Mouse (Mus musculus) limb, embryonic 15.5 days (tissue): Measurements from ENCODE around the gene Phldb2. TPM values are rescaled to one million over a fixed set of nuclear protein-coding genes. Genes with fewer than 3 reads are reported as not detected.

Experiments
- ATAC-seq: fragments of 200-750 bp; cut with Nextera tagmentation; 2 replicates; pipeline ENCODE4 v1.8.0; 2017; ENCODE audit warnings: low read depth, moderate TSS enrichment; ENCODE audit not compliant: insufficient number of reproducible peaks, low FRiP score, low TSS enrichment
- H3K27ac ChIP-seq: fragments of 300-500 bp; sonication (generic); 2 replicates; pipeline ENCODE4 v1.5.1; 2015; ENCODE audit warnings: moderate library complexity, mild to moderate bottlenecking, inconsistent platforms
- H3K27me3 ChIP-seq: fragments of 300-500 bp; sonication (generic); 2 replicates; pipeline ENCODE4 v1.6.1; 2015; ENCODE audit warnings: inconsistent platforms
- H3K36me3 ChIP-seq: fragments of 300-500 bp; sonication (generic); 2 replicates; pipeline ENCODE4 v1.6.1; 2015; ENCODE audit warnings: inconsistent platforms
- H3K4me1 ChIP-seq: fragments of 300-500 bp; sonication (generic); 2 replicates; pipeline ENCODE4 v1.6.1; 2015; ENCODE audit warnings: inconsistent platforms
- H3K4me2 ChIP-seq: fragments of 300-500 bp; sonication (generic); 2 replicates; pipeline ENCODE4 v1.6.1; 2015; ENCODE audit warnings: mild to moderate bottlenecking, inconsistent platforms
- H3K4me3 ChIP-seq: fragments of 300-500 bp; sonication (generic); 2 replicates; pipeline ENCODE4 v1.5.1; 2015; ENCODE audit warnings: mild to moderate bottlenecking, inconsistent platforms
- H3K9ac ChIP-seq: fragments of 300-500 bp; sonication (generic); 2 replicates; pipeline ENCODE4 v1.6.1; 2015; ENCODE audit warnings: inconsistent platforms
- H3K9me3 ChIP-seq: fragments of 300-500 bp; sonication (generic); 2 replicates; pipeline ENCODE4 v1.6.1; 2016; ENCODE audit warnings: inconsistent platforms
- WGBS: fragments of 180-500 bp; shearing (Covaris S2); methylation state at CpG from one replicate; pipeline ENCODE4 v1.1.7; 2015; 5-methylcytosine and 5-hydroxymethylcytosine counted together
- polyA plus RNA-seq: library from polyadenylated mRNA; unstranded; fragments of >200 nt; fragmentation: Nextera tagmentation; extraction: Ambion mirVana; gene quantifications from 2 replicates; pipeline ENCODE4 v1.2.1, GENCODE M21; 2015

The Phldb2 gene
- polyA plus RNA-seq, 1 experiment from 2014 or later: 62.6 TPM

DNA sequence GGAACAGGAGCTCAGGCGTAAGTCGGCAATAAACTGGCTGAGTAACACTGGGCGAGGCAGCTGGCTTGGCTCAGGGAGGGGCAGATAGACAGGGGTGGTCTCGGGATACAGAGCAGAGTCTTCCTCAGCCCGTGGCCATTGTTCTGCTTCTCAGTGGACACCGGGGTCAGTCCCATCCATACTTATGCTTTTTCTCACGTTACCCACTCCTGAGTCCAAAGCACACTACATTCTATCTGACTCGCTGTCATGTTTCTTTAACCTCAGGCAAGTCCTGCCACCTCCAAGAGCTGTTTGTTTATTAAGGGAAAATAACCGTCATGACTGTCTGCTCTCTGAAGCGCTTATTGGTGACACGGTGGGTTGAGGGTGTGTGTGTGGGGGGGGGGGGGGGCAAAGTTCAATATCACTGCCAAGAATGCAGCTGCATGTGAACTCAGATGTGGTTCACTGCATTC lies 8.2 kb downstream of the Phldb2 start:
- ATAC-seq: no peak
- H3K9me3 ChIP-seq: no peaks in the 10 kb centered on the region
- no peaks in the 10 kb centered on the region for H3K36me3 ChIP-seq
- no peak overlapping the region for H3K4me3 ChIP-seq
- no peak overlapping the region for H3K4me2 ChIP-seq
- 44% methylated on average over 11 of the region's 11 CpGs for WGBS
- no peak overlapping the region for H3K9ac ChIP-seq
- no peaks in the 10 kb centered on the region for H3K27me3 ChIP-seq
- H3K27ac ChIP-seq: no peak overlapping the region
- H3K4me1 ChIP-seq: no peaks in the 10 kb centered on the region

DNA sequence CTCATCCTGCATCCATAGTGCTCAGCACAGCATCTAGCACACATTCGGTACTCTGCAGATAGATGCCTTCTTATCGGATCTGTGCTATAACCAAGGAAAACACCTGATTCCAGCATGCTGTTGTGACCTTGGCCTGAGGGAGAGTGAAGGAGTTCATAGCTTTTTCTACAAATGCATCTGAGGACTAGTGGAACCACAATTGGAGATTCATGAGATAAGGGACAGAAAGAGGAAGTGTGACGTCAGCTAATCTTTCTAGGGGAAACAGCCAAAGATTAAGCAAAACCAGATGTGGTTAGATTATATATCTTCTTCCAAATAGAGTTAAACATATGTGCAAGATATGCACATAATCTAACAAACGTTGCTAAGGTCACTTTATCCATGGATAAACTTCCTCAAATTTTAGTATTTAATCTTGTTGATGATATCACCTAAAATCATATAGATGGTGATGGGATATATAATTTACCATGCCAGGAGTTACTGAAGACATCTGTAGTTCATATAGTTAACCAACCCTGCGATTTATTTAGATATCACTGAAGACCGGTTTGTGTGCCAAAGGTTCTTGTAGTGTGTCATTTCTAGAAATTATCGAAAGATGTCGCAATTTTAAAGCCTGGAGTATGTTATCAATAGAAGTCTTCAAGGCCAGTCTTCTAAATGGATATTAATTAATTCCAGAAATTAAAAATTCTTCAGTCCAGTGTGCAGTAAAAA lies 11.1 kb downstream of the Phldb2 start:
- Histone ChIP-seq H3K36me3 (no peaks in the 10 kb centered on the region), H3K9ac (no peak overlapping the region), H3K4me2 (no peak overlapping the region), H3K4me1 (no peaks in the 10 kb centered on the region; the same call in 1 of the 2 replicates), H3K27me3 (no peaks in the 10 kb centered on the region), H3K9me3 (no peaks in the 10 kb centered on the region), H3K4me3 (no peak overlapping the region), H3K27ac (no peak overlapping the region)
- 64% methylated on average over 8 of the region's 8 CpGs for WGBS
- ATAC-seq: no peak

- no peak for ATAC-seq
- Histone ChIP-seq H3K4me1 (peaks cover 12% of the 10 kb centered on the region; the same call in 1 of the 2 replicates), H3K9me3 (no peaks in the 10 kb centered on the region), H3K4me3 (no peak overlapping the region), H3K27me3 (no peaks in the 10 kb centered on the region), H3K4me2 (no peak overlapping the region), H3K27ac (no peak overlapping the region), H3K9ac (no peak overlapping the region), H3K36me3 (no peaks in the 10 kb centered on the region)
- 65% methylated on average over 2 of the region's 2 CpGs for WGBS
Measured at GRCm38 (mm10) chr16:45940701-45941100, 12.7 kb downstream of the Phldb2 start.

DNA sequence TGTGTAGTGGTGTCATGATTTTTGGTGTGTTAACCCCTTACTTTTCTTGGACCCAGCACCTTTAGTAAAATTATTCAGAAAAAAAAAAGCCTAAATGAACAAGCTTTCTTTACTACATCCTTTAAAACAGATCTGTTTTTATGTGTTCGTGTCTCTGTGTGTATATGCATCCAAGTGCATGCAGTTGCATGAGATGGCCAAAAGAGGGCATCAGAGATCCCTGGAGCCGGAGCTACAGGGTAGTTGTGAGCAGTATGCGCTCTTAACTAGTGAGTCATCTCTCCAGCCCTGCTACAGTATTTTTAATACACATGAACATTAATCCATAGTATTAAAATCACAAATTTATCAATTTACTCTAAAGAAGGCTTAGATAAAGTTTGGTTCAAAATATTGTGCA lies 14.0 kb downstream of the Phldb2 start:
- no peak overlapping the region for H3K27ac ChIP-seq
- no peaks in the 10 kb centered on the region for H3K27me3 ChIP-seq
- ATAC-seq: no peak
- H3K4me3 ChIP-seq: no peak overlapping the region
- WGBS: 94% methylated on average over 3 of the region's 3 CpGs
- peaks cover 15% of the 10 kb centered on the region; the same call in 1 of the 2 replicates for H3K4me1 ChIP-seq
- no peaks in the 10 kb centered on the region for H3K36me3 ChIP-seq
- no peaks in the 10 kb centered on the region for H3K9me3 ChIP-seq
- H3K9ac ChIP-seq: no peak overlapping the region
- no peak overlapping the region for H3K4me2 ChIP-seq

GRCm38 (mm10) chr16:45937381-45937780 lies 16.0 kb downstream of the Phldb2 start:
- Histone ChIP-seq H3K27me3 (no peaks in the 10 kb centered on the region), H3K4me2 (no peak overlapping the region), H3K9ac (no peak overlapping the region), H3K27ac (peak overlapping the region; percentile 77; the same call in 1 of the 2 replicates), H3K4me1 (peaks cover 20% of the 10 kb centered on the region; the same call in 1 of the 2 replicates), H3K4me3 (no peak overlapping the region), H3K9me3 (no peaks in the 10 kb centered on the region), H3K36me3 (no peaks in the 10 kb centered on the region)
- no peak for ATAC-seq
- WGBS: 55% methylated on average over 2 of the region's 2 CpGs

GRCm38 (mm10) chr16:45936521-45936920 lies 16.9 kb downstream of the Phldb2 start:
- peak; percentile 43; the same call in 1 of the 2 replicates for ATAC-seq
- Histone ChIP-seq H3K27me3 (no peaks in the 10 kb centered on the region), H3K27ac (peak overlapping the region; percentile 77), H3K9ac (no peak overlapping the region), H3K4me1 (peaks cover 20% of the 10 kb centered on the region; the same call in 1 of the 2 replicates), H3K9me3 (no peaks in the 10 kb centered on the region), H3K36me3 (no peaks in the 10 kb centered on the region), H3K4me2 (no peak overlapping the region), H3K4me3 (no peak overlapping the region)
- WGBS: 31% methylated on average over 2 of the region's 2 CpGs

GRCm38 (mm10) chr16:45935956-45936483 lies 17.4 kb downstream of the Phldb2 start:
- ATAC-seq: no peak
- H3K27ac ChIP-seq: peak overlapping the region; percentile 77
- WGBS: 64% methylated on average over 3 of the region's 3 CpGs
- peaks cover 20% of the 10 kb centered on the region; the same call in 1 of the 2 replicates for H3K4me1 ChIP-seq
- no peaks in the 10 kb centered on the region for H3K9me3 ChIP-seq
- no peak overlapping the region for H3K4me3 ChIP-seq
- H3K9ac ChIP-seq: no peak overlapping the region
- no peaks in the 10 kb centered on the region for H3K27me3 ChIP-seq
- H3K4me2 ChIP-seq: no peak overlapping the region
- H3K36me3 ChIP-seq: no peaks in the 10 kb centered on the region

DNA sequence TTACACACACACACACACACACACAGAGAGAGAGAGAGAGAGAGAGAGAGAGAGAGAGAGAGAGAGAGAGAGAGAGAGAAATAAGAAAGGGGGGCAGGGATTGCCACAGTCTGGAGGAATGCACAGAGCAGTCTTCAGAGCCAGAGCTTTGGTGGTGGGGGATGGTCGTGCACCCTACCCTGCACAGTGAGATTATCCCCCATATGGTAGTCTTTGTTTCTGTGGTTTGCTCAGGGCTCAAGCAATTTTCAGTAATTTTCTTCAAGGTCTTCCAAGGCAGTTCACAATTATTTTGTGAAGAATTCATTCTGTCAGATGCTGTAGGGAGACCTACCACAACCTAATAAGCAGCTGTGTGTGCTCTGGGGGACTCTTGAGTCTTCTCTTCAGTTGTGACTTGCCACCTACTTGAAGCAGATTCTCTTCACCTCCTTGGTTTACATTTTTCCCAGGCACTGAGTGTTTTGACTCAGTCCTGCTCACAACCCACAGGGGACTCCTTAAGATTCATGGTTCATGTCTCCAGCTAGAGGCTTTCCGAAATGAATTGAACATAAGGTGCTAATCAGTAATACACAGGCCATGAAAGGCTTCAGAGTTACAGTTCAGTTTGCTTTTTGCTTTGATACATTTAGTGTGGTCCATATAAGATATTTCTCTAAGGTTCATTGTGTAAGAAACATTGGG lies 18.5 kb downstream of the Phldb2 start:
- WGBS: 29% methylated on average over 2 of the region's 2 CpGs
- H3K9ac ChIP-seq: no peak overlapping the region
- H3K27ac ChIP-seq: peak overlapping the region; percentile 50
- no peaks in the 10 kb centered on the region for H3K9me3 ChIP-seq
- H3K4me1 ChIP-seq: peaks cover 22% of the 10 kb centered on the region; the same call in 1 of the 2 replicates
- H3K27me3 ChIP-seq: no peaks in the 10 kb centered on the region
- no peak overlapping the region for H3K4me3 ChIP-seq
- H3K36me3 ChIP-seq: no peaks in the 10 kb centered on the region
- no peak overlapping the region for H3K4me2 ChIP-seq
- peak; percentile 74; the same call in 1 of the 2 replicates for ATAC-seq

DNA sequence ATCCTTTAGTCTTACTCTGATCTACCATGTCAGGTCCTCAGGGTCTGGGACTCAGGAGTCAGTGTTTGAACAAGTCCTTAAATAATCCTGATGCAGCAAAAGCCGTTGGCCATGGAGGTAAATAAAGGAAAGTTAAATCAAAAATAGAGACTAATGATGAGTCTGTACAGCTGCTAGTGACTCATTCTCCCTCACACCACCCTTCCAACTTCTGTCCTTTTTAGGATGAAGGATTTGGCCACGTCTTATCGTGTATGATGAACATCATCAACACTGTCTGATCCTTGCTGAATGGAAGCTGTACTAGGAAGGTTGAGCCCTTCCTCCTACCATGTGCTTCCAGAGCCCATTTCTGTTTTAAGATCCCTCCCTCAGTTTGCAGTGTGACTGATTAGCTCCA lies 23.1 kb downstream of the Phldb2 start:
- no peak overlapping the region for H3K4me3 ChIP-seq
- H3K4me1 ChIP-seq: peaks cover 11% of the 10 kb centered on the region; the same call in 1 of the 2 replicates
- no peak overlapping the region for H3K4me2 ChIP-seq
- H3K36me3 ChIP-seq: no peaks in the 10 kb centered on the region
- H3K9me3 ChIP-seq: no peaks in the 10 kb centered on the region
- H3K27ac ChIP-seq: peak overlapping the region; percentile 54; the same call in 1 of the 2 replicates
- no peak; the same call in 1 of the 2 replicates for ATAC-seq
- 80% methylated on average over 3 of the region's 3 CpGs for WGBS
- no peak overlapping the region for H3K9ac ChIP-seq
- no peaks in the 10 kb centered on the region for H3K27me3 ChIP-seq

- Histone ChIP-seq H3K27ac (no peak overlapping the region), H3K4me2 (no peak overlapping the region), H3K9me3 (no peaks in the 10 kb centered on the region), H3K9ac (no peak overlapping the region), H3K36me3 (no peaks in the 10 kb centered on the region), H3K27me3 (no peaks in the 10 kb centered on the region), H3K4me3 (no peak overlapping the region), H3K4me1 (peaks cover 21% of the 10 kb centered on the region)
- ATAC-seq: no peak
- WGBS: 80% methylated on average over 4 of the region's 4 CpGs
Measured at GRCm38 (mm10) chr16:45928090-45928489, 25.3 kb downstream of the Phldb2 start.

DNA sequence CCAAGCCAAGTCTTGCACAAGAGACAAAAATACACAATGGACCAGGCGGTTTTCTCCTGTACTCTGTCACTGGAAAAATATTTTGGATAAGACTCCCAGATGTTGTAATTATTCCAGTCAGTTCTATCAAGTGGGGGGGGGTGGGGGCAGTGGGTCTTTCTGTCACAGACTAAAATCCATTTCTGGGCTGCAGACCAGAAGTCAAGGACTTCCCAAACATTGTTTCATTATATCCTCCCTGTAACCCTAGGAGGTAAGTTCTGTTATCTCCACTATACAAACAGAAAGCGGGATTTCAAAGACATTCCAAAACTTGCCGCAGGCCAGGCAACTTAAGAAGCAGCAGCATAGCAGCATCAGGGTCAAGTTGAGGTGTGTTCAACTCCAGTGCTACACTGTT lies 25.8 kb downstream of the Phldb2 start:
- H3K4me1 ChIP-seq: peaks cover 24% of the 10 kb centered on the region
- H3K4me3 ChIP-seq: no peak overlapping the region
- H3K36me3 ChIP-seq: no peaks in the 10 kb centered on the region
- no peak overlapping the region for H3K9ac ChIP-seq
- WGBS: 35% methylated on average over 3 of the region's 3 CpGs
- ATAC-seq: no peak
- H3K27me3 ChIP-seq: no peaks in the 10 kb centered on the region
- no peak overlapping the region for H3K27ac ChIP-seq
- H3K9me3 ChIP-seq: no peaks in the 10 kb centered on the region
- H3K4me2 ChIP-seq: no peak overlapping the region

- no peak overlapping the region for H3K27ac ChIP-seq
Measured at GRCm38 (mm10) chr16:45926875-45927274, 26.5 kb downstream of the Phldb2 start.

More at GRCm38 (mm10) chr16:45926875-45927274, 26.5 kb downstream of the Phldb2 start:
- no peaks in the 10 kb centered on the region for H3K9me3 ChIP-seq
- no peak overlapping the region for H3K4me2 ChIP-seq
- 88% methylated on average over 5 of the region's 5 CpGs for WGBS
- peaks cover 27% of the 10 kb centered on the region for H3K4me1 ChIP-seq
- H3K9ac ChIP-seq: no peak overlapping the region
- no peak overlapping the region for H3K4me3 ChIP-seq
- H3K36me3 ChIP-seq: no peaks in the 10 kb centered on the region
- ATAC-seq: no peak
- no peaks in the 10 kb centered on the region for H3K27me3 ChIP-seq
